Mouse (Mus musculus) heart, postnatal 36 days (tissue): ENCODE data around the gene Ddx17. TPM values are rescaled to one million over a fixed set of nuclear protein-coding genes. Genes with fewer than 3 reads are reported as not detected.

Experiments used
- microRNA-seq, 2 experiments: library from miRNA; unstranded; fragments of <30 nt; microRNA quantifications; one replicate each; pipeline ENCODE4 v1.2.0; 2021; ENCODE audit warnings: borderline number of aligned reads in 2 of 2
- total RNA-seq, 2 experiments: library from RNA; stranded (reverse); gene quantifications; 2 replicates each; pipeline ENCODE4 v1.2.3; 2021

Gene Ddx17
- total RNA-seq, 2 experiments from 2014 or later: 84.7 to 86.5 TPM

Small RNA genes lying within 50 kb of the gene (microRNA-seq; reads per million reads assigned to microRNA genes)
- 0 reads per million in 2 experiments for gene Gm27903

Other genes with a start within 250 kb of the Ddx17 start
- gene Pla2g6, start 218.4 kb downstream of the Ddx17 start, total RNA-seq: 1 to 10 TPM; 8.1 to 8.7 TPM
- 10 to 100 TPM in 1 of 2 experiments, 1 to 10 TPM in 1; 9.0 to 10.5 TPM for gene Maff, start 200.1 kb downstream of the Ddx17 start, total RNA-seq
- gene Tmem184b, start 143.2 kb downstream of the Ddx17 start, total RNA-seq: 10 to 100 TPM; 37.0 to 43.0 TPM
- gene Csnk1e, start 91.2 kb downstream of the Ddx17 start, total RNA-seq: 10 to 100 TPM; 55.8 to 60.5 TPM
- gene Kcnj4, start 41.5 kb downstream of the Ddx17 start, total RNA-seq: under 1 TPM in 1 of 2 experiments, not detected in 1; 0.11 TPM
- 1 to 10 TPM; 6.5 to 7.2 TPM for gene Kdelr3, start 30.3 kb downstream of the Ddx17 start, total RNA-seq
- not detected for gene Dmc1, start 58.4 kb upstream of the Ddx17 start, total RNA-seq
- gene Fam227a, start 112.2 kb upstream of the Ddx17 start, total RNA-seq: 1 to 10 TPM in 1 of 2 experiments, under 1 TPM in 1; 0.78 to 1.7 TPM
- 10 to 100 TPM; 21.3 to 23.5 TPM for gene Cby1, start 112.5 kb upstream of the Ddx17 start, total RNA-seq
- 100 to 1,000 TPM; 110 to 120 TPM for gene Tomm22, start 124.1 kb upstream of the Ddx17 start, total RNA-seq
- gene Josd1, start 141.2 kb upstream of the Ddx17 start, total RNA-seq: 10 to 100 TPM; 24.2 to 25.0 TPM
- gene Gtpbp1, start 144.1 kb upstream of the Ddx17 start, total RNA-seq: 10 to 100 TPM; 27.2 to 28.4 TPM
- 10 to 100 TPM; 85.6 to 89.1 TPM for gene Sun2, start 195.8 kb upstream of the Ddx17 start, total RNA-seq
- gene Dnal4, start 231.1 kb upstream of the Ddx17 start, total RNA-seq: 10 to 100 TPM; 17.7 to 22.5 TPM